Mouse (Mus musculus) brown adipose tissue, adult 24 weeks (tissue): Measurements from ENCODE around the gene Ccdc149. TPM values are rescaled to one million over a fixed set of nuclear protein-coding genes. Genes with fewer than 3 reads are reported as not detected.

Experiments
- H3K27ac ChIP-seq: fragments of 200-500 bp; replicated peaks from 2 replicates; pipeline ENCODE4 v1.5.1; 2012; ENCODE audit warnings: low read depth, mild to moderate bottlenecking, low read length
- H3K4me1 ChIP-seq: fragments of 200-500 bp; 2 replicates; pipeline ENCODE4 v1.6.1; 2012; ENCODE audit warnings: low read length, mixed read lengths; ENCODE audit not compliant: control insufficient read depth, insufficient read depth, insufficient read length
- H3K4me3 ChIP-seq: fragments of 200-500 bp; 2 replicates; pipeline ENCODE4 v1.5.1; 2012; ENCODE audit warnings: low read depth, mild to moderate bottlenecking, low read length, moderate library complexity; ENCODE audit not compliant: insufficient read depth
- polyA plus RNA-seq: library from polyadenylated mRNA; stranded (reverse); fragments of >200 nt; gene quantifications from 2 replicates; pipeline ENCODE4 v1.2.4, GENCODE M21; 2012; ENCODE audit not compliant: missing spikeins, insufficient read depth, insufficient read length

Ccdc149 gene
- polyA plus RNA-seq, 1 experiment: 2.1 TPM

GRCm38 (mm10) chr5:52467841-52468240 is 3.5 kb downstream of the Ccdc149 start:
- Histone ChIP-seq H3K4me1 (no peaks in the 10 kb centered on the region), H3K4me3 (no peak overlapping the region), H3K27ac (no peak overlapping the region)

GRCm38 (mm10) chr5:52462447-52462846 is 8.9 kb downstream of the Ccdc149 start:
- Histone ChIP-seq H3K27ac (no peak overlapping the region), H3K4me3 (no peak overlapping the region), H3K4me1 (no peaks in the 10 kb centered on the region)

GRCm38 (mm10) chr5:52461434-52462124 is 9.7 kb downstream of the Ccdc149 start:
- Histone ChIP-seq H3K4me3 (no peak overlapping the region), H3K4me1 (no peaks in the 10 kb centered on the region)

GRCm38 (mm10) chr5:52459308-52459707 is 12.0 kb downstream of the Ccdc149 start:
- H3K4me3 ChIP-seq: no peak overlapping the region
- no peaks in the 10 kb centered on the region for H3K4me1 ChIP-seq
- H3K27ac ChIP-seq: no peak overlapping the region

More at GRCm38 (mm10) chr5:52461434-52462124, 9.7 kb downstream of the Ccdc149 start:
- no peak overlapping the region for H3K27ac ChIP-seq

- Histone ChIP-seq H3K4me3 (no peak overlapping the region), H3K4me1 (no peaks in the 10 kb centered on the region), H3K27ac (no peak overlapping the region)
Observed at GRCm38 (mm10) chr5:52457154-52457553, 14.2 kb downstream of the Ccdc149 start.

GRCm38 (mm10) chr5:52450821-52451220 is 20.5 kb downstream of the Ccdc149 start:
- H3K4me1 ChIP-seq: no peaks in the 10 kb centered on the region
- no peak overlapping the region for H3K4me3 ChIP-seq
- no peak overlapping the region for H3K27ac ChIP-seq

GRCm38 (mm10) chr5:52449187-52449586 is 22.1 kb downstream of the Ccdc149 start:
- Histone ChIP-seq H3K27ac (no peak overlapping the region), H3K4me3 (no peak overlapping the region), H3K4me1 (no peaks in the 10 kb centered on the region)

GRCm38 (mm10) chr5:52440278-52440677 is 31.0 kb downstream of the Ccdc149 start:
- H3K27ac ChIP-seq: no peak overlapping the region
- H3K4me3 ChIP-seq: no peak overlapping the region
- no peaks in the 10 kb centered on the region for H3K4me1 ChIP-seq

GRCm38 (mm10) chr5:52438946-52439345 is 32.4 kb downstream of the Ccdc149 start:
- no peaks in the 10 kb centered on the region for H3K4me1 ChIP-seq
- no peak overlapping the region for H3K4me3 ChIP-seq
- H3K27ac ChIP-seq: no peak overlapping the region

- 0 out of 2 replicates have a peak, but pooled peaks cover 5% of the 10 kb centered on the region for H3K4me1 ChIP-seq
- H3K27ac ChIP-seq: no peak overlapping the region
- H3K4me3 ChIP-seq: no peak overlapping the region
Observed at GRCm38 (mm10) chr5:52435533-52435932, 35.8 kb downstream of the Ccdc149 start.

GRCm38 (mm10) chr5:52431276-52431844 is 40.0 kb downstream of the Ccdc149 start:
- Histone ChIP-seq H3K4me3 (no peak overlapping the region), H3K27ac (no peak overlapping the region), H3K4me1 (0 out of 2 replicates have a peak, but pooled peaks cover 5% of the 10 kb centered on the region)

GRCm38 (mm10) chr5:52429731-52430480 is 41.4 kb downstream of the Ccdc149 start:
- 0 out of 2 replicates have a peak, but pooled peaks cover 5% of the 10 kb centered on the region for H3K4me1 ChIP-seq
- H3K27ac ChIP-seq: peak overlapping the region; percentile 73
- H3K4me3 ChIP-seq: no peak overlapping the region

GRCm38 (mm10) chr5:52428613-52429012 is 42.7 kb downstream of the Ccdc149 start:
- Histone ChIP-seq H3K4me1 (0 out of 2 replicates have a peak, but pooled peaks cover 5% of the 10 kb centered on the region), H3K27ac (no peak overlapping the region), H3K4me3 (no peak overlapping the region)

- Histone ChIP-seq H3K27ac (no peak overlapping the region), H3K4me1 (0 out of 2 replicates have a peak, but pooled peaks cover 2% of the 10 kb centered on the region), H3K4me3 (no peak overlapping the region)
Observed at GRCm38 (mm10) chr5:52425819-52426218, 45.5 kb downstream of the Ccdc149 start.

GRCm38 (mm10) chr5:52423893-52424292 is 47.4 kb downstream of the Ccdc149 start:
- Histone ChIP-seq H3K4me1 (no peaks in the 10 kb centered on the region), H3K4me3 (no peak overlapping the region), H3K27ac (no peak overlapping the region)
